Mouse (Mus musculus) T-helper 17 cell (primary cell): ENCODE data around the gene Synj1.

Experiments used
- in situ Hi-C, 2 experiments: fragments of 300-600 bp; cut with MboI, MseI; formaldehyde crosslinking; loops; 1 replicate in 1 of 2; 2 replicates in 1 of 2; pipeline ENCODE4 v1.15.1; 2025; ENCODE audit warnings: high pct_unique_total_duplicates in 2 of 2

Synj1 gene

GRCm38 (mm10) chr16:90953770-90954169, 57.3 kb downstream of the Synj1 start:
- in situ Hi-C loops: no loop called here

DNA sequence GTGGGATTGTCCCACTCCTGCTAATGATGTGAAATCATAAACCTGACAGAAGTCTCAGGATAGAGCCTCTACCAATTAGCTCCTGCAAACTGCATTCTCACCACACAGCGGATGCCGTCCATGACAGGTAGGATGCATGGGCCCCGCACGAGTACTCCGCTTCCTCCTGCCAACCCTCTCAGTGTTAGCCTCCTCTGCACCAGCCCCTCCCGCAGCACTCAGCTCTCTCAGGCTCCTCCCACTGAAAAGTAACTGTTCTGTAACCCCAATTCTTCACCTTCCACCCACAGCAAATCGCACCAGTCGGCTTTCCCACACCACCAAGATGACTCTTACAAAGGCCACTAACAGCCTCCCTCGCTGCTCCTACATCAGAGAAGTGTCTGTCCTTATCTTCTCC, 58.0 kb downstream of the Synj1 start:
- in situ Hi-C loops: no loop called here

DNA sequence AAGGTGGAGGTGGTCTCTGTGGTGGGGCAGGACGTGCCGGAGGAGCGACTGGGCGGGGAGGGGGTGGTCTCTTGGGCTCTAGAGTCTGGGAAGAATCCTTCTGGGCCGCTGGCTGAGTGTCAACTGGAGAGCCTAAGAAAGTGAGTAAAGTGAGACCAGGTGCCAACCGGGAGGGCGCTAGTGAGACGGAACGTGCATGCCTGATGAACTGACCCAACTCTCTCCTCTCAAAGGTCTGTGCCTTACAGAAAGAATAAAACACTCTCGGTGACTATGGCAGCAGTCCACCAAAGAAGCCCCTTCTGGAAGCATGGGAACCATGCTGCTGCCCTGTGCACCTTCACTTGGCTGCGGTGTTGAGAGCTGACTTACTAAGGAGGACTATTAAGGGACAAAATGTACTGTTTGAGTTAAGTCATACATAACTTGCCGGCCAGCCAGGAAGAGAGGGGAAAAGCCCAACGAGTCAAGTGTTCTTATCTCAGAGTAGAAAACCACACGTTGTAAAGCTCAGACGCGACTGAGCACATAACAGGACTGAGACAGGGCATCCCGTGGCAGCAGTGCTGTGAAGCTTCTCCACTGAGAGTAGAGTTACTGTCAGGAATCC, 60.6 kb downstream of the Synj1 start:
- in situ Hi-C loops: no loop called here

DNA sequence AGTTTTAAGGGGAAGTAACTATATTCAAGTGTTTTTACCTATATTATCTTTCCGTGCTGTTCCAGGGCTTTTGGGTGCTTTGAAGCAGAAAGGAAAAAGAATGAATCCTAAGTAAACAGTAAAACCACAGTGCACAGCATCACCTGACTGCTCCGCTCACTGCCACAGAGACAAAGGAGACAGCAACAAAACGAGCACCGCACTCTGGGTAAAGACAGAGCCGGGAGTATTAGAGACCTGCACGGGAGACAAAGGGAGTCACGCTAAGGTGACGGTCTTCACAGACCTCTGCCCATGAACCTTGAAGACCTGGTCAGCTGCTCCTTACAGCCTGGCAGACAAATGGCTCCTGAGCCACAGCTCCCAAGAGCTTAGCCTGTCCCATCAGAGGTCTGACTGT, 64.1 kb downstream of the Synj1 start:
- in situ Hi-C loops: no loop called here

DNA sequence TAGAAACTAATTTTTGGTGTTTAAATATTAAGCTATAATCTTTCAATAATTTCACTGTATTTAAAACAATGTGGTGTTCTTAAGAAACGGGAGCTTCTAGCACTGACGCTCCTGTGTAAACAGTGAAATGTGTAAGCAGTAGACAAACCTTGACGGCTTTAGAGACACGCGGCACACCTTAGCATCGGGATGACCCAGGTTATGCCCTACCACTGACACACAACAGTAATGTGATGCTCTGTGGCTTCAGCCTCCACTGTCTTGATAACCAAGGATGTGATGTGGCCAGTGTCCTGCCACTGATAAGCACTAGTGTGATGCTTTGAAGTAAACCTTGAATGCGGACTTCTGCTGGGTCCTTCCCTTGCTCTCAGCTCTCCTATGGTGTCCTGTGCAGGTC, 69.9 kb downstream of the Synj1 start:
- in situ Hi-C loops: no loop called here

DNA sequence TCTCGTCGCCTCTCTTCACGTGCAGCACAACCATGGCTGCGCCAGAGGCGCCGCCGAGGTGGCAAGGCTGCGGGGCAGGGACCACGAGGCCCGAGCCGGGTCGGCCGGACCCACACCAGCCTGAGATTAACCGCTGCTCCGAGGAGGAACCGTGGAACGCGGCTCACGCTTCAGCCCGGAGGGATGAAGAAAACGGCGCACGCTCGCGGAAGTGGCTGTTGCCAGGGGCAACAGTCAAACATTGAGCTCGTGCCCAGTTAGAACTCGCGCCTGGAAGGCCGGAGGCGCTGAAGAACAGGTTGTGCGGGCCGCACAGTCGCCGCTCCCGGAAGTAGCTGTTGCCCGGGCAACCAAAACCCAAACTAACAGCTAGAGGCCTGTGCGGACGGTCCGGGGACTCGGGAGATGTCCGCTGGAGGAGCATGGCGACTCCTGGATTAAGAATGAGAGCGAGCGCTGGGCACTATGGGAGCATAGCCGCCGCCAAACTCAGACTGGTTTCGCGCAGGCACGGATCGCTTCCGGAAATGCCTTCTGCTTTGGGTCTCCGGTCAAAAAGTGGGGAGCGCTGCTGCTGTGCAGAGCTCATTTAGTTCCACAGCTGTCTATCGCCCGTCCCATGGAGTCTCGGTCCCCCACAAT, 76.3 kb downstream of the Synj1 start, which contains the start of gene Cfap298:
Gene Cfap298, minus strand, starts transcription at position 428 of the 642 bp plus-strand sequence.
- in situ Hi-C loops: loop anchor here (5.0 to 10.0 kb wide), 2 partner anchors 77 to 140 kb away; partner anchors contain the start of gene Synj1 (in 1 of the 2)

DNA sequence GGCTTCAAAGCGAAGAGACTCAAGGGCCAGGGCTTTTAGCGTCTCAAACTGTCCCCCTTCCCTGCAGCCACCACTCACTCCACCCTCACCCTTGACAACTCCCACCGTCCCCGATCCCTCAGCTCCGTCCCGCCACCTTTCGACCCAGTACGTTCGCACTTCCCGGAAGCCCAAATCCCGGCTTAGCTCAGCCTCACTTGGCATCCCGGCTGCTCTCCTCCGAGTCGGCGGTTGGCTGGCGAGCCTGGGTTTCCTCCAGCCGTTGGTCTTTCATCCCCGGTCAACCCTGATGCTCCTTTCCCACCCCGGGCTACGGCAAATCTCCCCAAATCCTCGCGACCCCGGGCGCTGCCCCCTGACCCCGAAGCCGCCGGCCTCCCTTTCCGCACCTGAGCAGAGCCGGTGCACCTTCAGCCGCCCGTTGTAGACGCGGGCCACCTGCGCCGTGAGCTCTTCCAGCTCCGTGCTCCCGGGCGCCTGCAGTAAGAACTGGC, 76.9 kb downstream of the Synj1 start:
- in situ Hi-C loops: loop anchor here in 1 of 2 experiments (10.0 kb wide), 1 partner anchor 141 kb away; no protein-coding TSS in a partner anchor

GRCm38 (mm10) chr16:90933534-90934176, 77.5 kb downstream of the Synj1 start:
- in situ Hi-C loops: loop anchor here in 1 of 2 experiments (10.0 kb wide), 1 partner anchor 141 kb away; no protein-coding TSS in a partner anchor

- in situ Hi-C loops: loop anchor here in 1 of 2 experiments (10.0 kb wide), 1 partner anchor 637 kb away; no protein-coding TSS in a partner anchor
Observed at GRCm38 (mm10) chr16:90927446-90927845, 83.7 kb downstream of the Synj1 start.

- in situ Hi-C loops: loop anchor here in 1 of 2 experiments (10.0 kb wide), 1 partner anchor 639 kb away; no protein-coding TSS in a partner anchor
Observed at GRCm38 (mm10) chr16:90925461-90925860, 85.6 kb downstream of the Synj1 start.

- in situ Hi-C loops: loop anchor here in 1 of 2 experiments (10.0 kb wide), 1 partner anchor 640 kb away; no protein-coding TSS in a partner anchor
Observed at GRCm38 (mm10) chr16:90924606-90925370, 86.3 kb downstream of the Synj1 start.

DNA sequence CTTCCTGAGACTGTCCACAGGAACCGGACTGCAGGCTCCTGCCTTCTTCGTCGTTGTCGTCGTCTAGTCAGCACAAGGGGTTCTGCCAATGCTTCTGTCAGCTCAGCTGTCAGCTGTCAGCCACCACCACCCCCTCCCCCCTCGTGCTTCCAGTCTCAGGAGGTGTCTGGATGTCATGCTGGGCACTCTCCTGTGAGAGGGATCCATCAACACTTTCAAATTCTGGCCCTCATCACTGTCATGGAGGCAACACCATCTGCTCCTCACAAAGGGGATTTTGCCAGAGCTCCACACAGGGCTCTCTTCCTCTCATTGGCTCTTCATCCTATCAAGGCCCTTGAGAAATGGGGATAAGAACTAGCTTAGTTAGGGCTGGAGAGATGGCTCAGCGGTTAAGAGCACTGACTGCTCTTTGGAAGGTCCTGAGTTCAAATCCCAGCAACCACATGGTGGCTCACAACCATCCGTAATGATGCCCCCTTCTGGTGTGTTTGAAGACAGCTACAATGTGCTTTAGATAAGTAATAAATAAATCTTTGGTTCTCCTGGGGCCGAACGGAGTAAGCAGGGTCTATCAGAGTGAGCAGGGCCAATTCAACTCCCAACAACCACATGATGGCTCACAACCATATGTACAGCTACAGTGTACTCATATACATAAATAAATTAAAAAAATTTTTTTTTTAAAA, 89.5 kb downstream of the Synj1 start:
- in situ Hi-C loops: loop anchor here in 1 of 2 experiments (10.0 kb wide), 1 partner anchor 643 kb away; no protein-coding TSS in a partner anchor

DNA sequence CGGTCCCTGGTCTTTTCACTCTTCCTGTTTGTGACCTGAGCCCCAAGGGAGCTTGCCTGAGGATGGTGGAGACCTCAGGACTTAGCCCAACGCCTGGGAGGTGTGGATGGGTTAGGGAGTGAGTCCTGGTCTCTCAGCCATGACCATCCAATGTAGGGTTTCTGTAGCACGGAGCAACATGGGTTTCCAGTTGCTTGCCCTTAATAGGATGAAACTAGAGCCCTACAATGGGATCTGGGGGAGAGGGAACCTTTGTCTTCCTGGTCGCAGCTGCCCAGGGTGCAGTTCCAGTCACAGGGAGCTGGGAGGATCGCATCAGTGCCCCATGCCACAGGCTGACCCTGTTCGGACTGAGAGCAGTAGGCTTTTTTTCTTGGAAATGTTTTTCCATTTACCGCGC, 94.0 kb downstream of the Synj1 start:
- in situ Hi-C loops: no loop called here

DNA sequence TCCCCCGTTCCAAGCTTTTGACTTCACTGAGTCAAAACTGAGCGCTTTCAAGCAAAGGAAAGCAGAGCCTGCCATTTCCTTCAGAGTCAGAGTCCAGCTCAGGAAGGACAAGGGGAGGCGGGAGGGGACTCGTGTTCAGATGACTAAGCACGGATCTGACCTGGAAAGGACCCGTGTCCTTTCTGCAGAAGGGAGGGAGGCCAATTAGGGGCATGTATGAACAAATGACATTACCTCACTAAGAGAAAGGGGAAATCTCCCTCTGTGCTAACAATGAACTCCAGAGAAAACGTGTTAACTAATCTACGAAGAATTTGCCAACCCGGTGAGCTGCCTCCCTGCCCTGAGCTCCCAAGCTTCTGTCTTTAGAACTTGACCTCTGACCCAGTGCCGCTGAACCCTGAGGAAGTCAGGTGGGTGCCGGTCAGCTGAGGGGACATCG, 95.0 kb downstream of the Synj1 start:
- in situ Hi-C loops: no loop called here

DNA sequence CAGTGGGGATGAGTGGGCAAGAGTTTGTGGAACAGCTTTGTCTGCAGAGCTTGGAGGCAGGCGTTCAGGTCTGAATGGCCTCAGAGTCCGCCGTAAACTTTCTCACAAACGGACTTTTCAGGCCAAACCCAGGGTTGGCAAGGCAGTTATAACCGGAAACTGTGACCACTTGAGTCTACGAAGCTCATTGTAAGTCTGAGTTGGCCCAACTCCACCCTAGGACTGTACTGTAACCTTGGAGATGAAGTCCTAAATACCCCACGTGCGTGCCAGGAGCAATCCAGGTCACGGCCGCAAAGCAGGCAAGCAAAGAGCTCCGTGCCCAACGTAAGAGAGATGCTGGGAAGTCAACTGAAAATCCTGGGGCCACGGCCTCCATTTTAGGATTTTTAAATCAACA, 99.3 kb downstream of the Synj1 start:
- in situ Hi-C loops: no loop called here

- in situ Hi-C loops: no loop called here
Observed at GRCm38 (mm10) chr16:90910855-90911533, 100.1 kb downstream of the Synj1 start.

- in situ Hi-C loops: loop anchor here in 1 of 2 experiments (10.0 kb wide), 1 partner anchor 212 kb away; no protein-coding TSS in a partner anchor
Observed at GRCm38 (mm10) chr16:90907250-90907649, 103.9 kb downstream of the Synj1 start.

GRCm38 (mm10) chr16:90903300-90903699, 107.8 kb downstream of the Synj1 start:
- in situ Hi-C loops: loop anchor here in 1 of 2 experiments (10.0 kb wide), 1 partner anchor 208 kb away; no protein-coding TSS in a partner anchor

DNA sequence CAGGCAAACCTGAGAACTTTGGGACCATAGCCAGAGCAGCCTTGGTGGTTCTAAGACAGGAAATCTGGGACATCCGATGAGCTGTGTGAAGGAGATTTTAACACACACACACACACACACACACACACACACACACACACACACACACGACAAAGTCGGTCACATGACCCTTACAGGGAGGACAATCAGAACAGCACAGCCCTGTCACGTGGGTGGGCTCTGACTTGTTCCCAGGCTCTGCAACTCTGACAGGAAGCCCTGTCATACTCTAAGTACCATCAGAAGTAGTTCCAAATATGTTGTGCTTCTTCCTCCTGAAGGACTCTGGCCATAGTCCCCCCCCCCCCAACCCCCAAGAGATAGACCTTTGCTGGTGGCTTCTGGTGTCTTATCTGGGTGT, 109.7 kb downstream of the Synj1 start:
- in situ Hi-C loops: loop anchor here in 1 of 2 experiments (10.0 kb wide), 1 partner anchor 207 kb away; no protein-coding TSS in a partner anchor

DNA sequence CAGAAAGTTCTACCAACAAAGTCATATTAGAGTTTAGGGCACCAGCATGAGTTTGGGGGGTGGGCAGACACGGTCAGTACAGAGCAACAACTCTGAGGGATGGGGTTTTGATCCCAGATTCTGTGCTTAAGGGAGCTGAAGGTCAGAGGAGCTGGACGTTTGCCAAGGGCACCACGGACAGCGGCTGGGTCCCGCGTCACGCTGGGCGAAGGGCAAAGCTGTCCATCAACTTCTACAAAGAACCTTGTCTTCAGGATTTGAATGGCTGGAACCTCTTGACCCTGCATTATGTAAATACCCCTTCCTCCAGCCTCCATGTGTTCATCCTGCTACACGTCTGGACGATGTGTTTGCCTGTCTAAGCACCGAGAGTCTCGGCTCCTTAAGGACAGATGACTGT, 111.6 kb downstream of the Synj1 start:
- in situ Hi-C loops: no loop called here
